Mouse (Mus musculus) heart, embryonic 11.5 days (tissue): ENCODE data around the gene Msgn1. TPM values are rescaled to one million over a fixed set of nuclear protein-coding genes. Genes with fewer than 3 reads are reported as not detected.

Experiments
- ATAC-seq: fragments of 200-750 bp; cut with Nextera tagmentation; replicated peaks from 2 replicates; pipeline ENCODE4 v1.8.0; 2017; ENCODE audit warnings: moderate library complexity; ENCODE audit not compliant: insufficient number of reproducible peaks, low FRiP score, low TSS enrichment
- H3K27ac ChIP-seq: fragments of 300-500 bp; sonication (generic); 2 replicates; pipeline ENCODE4 v1.5.1; 2014; ENCODE audit warnings: mild to moderate bottlenecking, low read depth, low read length
- H3K27me3 ChIP-seq: fragments of 300-500 bp; sonication (generic); 2 replicates; pipeline ENCODE4 v1.6.1; 2014; ENCODE audit warnings: mild to moderate bottlenecking, low read length, mixed read lengths; ENCODE audit not compliant: control insufficient read depth, insufficient read depth
- H3K36me3 ChIP-seq: fragments of 300-500 bp; sonication (generic); 2 replicates; pipeline ENCODE4 v1.6.1; 2014; ENCODE audit warnings: mild to moderate bottlenecking, low read length, moderate library complexity, mixed read lengths; ENCODE audit not compliant: control insufficient read depth, insufficient read depth
- H3K4me1 ChIP-seq: fragments of 300-500 bp; sonication (generic); 2 replicates; pipeline ENCODE4 v1.6.1; 2014; ENCODE audit warnings: low read length; ENCODE audit not compliant: control insufficient read depth, insufficient read depth
- H3K4me2 ChIP-seq: fragments of 300-500 bp; sonication (generic); 2 replicates; pipeline ENCODE4 v1.6.1; 2014; ENCODE audit warnings: mild to moderate bottlenecking, moderate library complexity
- H3K4me3 ChIP-seq: fragments of 300-500 bp; sonication (generic); 2 replicates; pipeline ENCODE4 v1.5.1; 2014; ENCODE audit warnings: low read depth, low read length
- H3K9ac ChIP-seq: fragments of 300-500 bp; sonication (generic); 2 replicates; pipeline ENCODE4 v1.6.1; 2014; ENCODE audit warnings: mild to moderate bottlenecking, low read depth, low read length, moderate library complexity
- H3K9me3 ChIP-seq: fragments of 300-500 bp; sonication (generic); replicated peaks from 2 replicates; pipeline ENCODE4 v1.6.1; 2016; ENCODE audit warnings: low read length; ENCODE audit not compliant: control insufficient read depth
- WGBS: fragments of 180-500 bp; shearing (Covaris S2); extraction: QIAGEN DNeasy Blood & Tissue Kit; methylation state at CpG from one replicate; pipeline ENCODE4 v1.1.7; 2014; ENCODE audit not compliant: insufficient replicate concordance; 5-methylcytosine and 5-hydroxymethylcytosine counted together
- polyA plus RNA-seq: library from polyadenylated mRNA; unstranded; fragments of >200 nt; fragmentation: Nextera tagmentation; extraction: Ambion mirVana; gene quantifications from 2 replicates; pipeline ENCODE4 v1.2.1, GENCODE M21; 2014

Gene Msgn1
- polyA plus RNA-seq, 1 experiment from 2014 or later, result not detected

- no peak for ATAC-seq
- Histone ChIP-seq H3K36me3 (no peaks in the 10 kb centered on the region), H3K9me3 (no peaks in the 10 kb centered on the region), H3K4me2 (no peak overlapping the region), H3K4me3 (no peak overlapping the region), H3K9ac (no peak overlapping the region), H3K27ac (no peak overlapping the region; the same call in 1 of the 2 replicates), H3K4me1 (peaks cover 15% of the 10 kb centered on the region), H3K27me3 (no peaks in the 10 kb centered on the region)
- WGBS, result 55% methylated on average over 3 of the region's 3 CpGs
These were observed 13.8 kb upstream of the Msgn1 start for GRCm38 (mm10) chr12:11222566-11222965.

- Histone ChIP-seq H3K9ac (0 out of 2 replicates have a peak overlapping the region, but pooled peaks have one; percentile 34), H3K4me3 (no peak overlapping the region), H3K9me3 (no peaks in the 10 kb centered on the region), H3K4me1 (peaks cover 12% of the 10 kb centered on the region), H3K4me2 (peak overlapping the region; percentile 2; the same call in 1 of the 2 replicates), H3K36me3 (no peaks in the 10 kb centered on the region), H3K27me3 (no peaks in the 10 kb centered on the region), H3K27ac (peak overlapping the region; percentile 59)
- 45% methylated on average over 20 of the region's 20 CpGs for WGBS
- ATAC-seq, result no peak; the same call in 1 of the 2 replicates
These were observed 13.0 kb upstream of the Msgn1 start for GRCm38 (mm10) chr12:11221524-11222330.

GRCm38 (mm10) chr12:11217726-11218250, 9.0 kb upstream of the Msgn1 start:
- WGBS, result 76% methylated on average over 7 of the region's 7 CpGs
- Histone ChIP-seq H3K9ac (no peak overlapping the region), H3K4me3 (no peak overlapping the region)

GRCm38 (mm10) chr12:11216454-11216853, 7.7 kb upstream of the Msgn1 start:
- WGBS, result 65% methylated on average over 3 of the region's 3 CpGs
- H3K4me1 ChIP-seq, result peaks cover 3% of the 10 kb centered on the region; the same call in 1 of the 2 replicates
- no peak overlapping the region for H3K27ac ChIP-seq
- no peak for ATAC-seq
- no peaks in the 10 kb centered on the region for H3K36me3 ChIP-seq
- H3K4me2 ChIP-seq, result no peak overlapping the region
- no peak overlapping the region for H3K9ac ChIP-seq
- no peaks in the 10 kb centered on the region for H3K27me3 ChIP-seq
- H3K9me3 ChIP-seq, result no peaks in the 10 kb centered on the region
- H3K4me3 ChIP-seq, result no peak overlapping the region

More at GRCm38 (mm10) chr12:11217726-11218250, 9.0 kb upstream of the Msgn1 start:
- Histone ChIP-seq H3K4me2 (no peak overlapping the region), H3K27ac (no peak overlapping the region), H3K9me3 (no peaks in the 10 kb centered on the region), H3K27me3 (no peaks in the 10 kb centered on the region), H3K36me3 (no peaks in the 10 kb centered on the region), H3K4me1 (peaks cover 8% of the 10 kb centered on the region)
- ATAC-seq, result no peak

GRCm38 (mm10) chr12:11215555-11215954, 6.8 kb upstream of the Msgn1 start:
- no peaks in the 10 kb centered on the region for H3K27me3 ChIP-seq
- H3K27ac ChIP-seq, result no peak overlapping the region
- WGBS, result 82% methylated on average over 2 of the region's 2 CpGs
- no peak overlapping the region for H3K4me2 ChIP-seq
- no peak overlapping the region for H3K4me3 ChIP-seq
- no peak overlapping the region for H3K9ac ChIP-seq
- no peaks in the 10 kb centered on the region for H3K36me3 ChIP-seq
- no peak for ATAC-seq
- no peaks in the 10 kb centered on the region for H3K9me3 ChIP-seq
- no peaks in the 10 kb centered on the region for H3K4me1 ChIP-seq

- Histone ChIP-seq H3K27me3 (no peaks in the 10 kb centered on the region), H3K36me3 (no peaks in the 10 kb centered on the region), H3K9ac (no peak overlapping the region), H3K4me3 (no peak overlapping the region), H3K27ac (no peak overlapping the region), H3K9me3 (no peaks in the 10 kb centered on the region), H3K4me1 (no peaks in the 10 kb centered on the region), H3K4me2 (no peak overlapping the region)
- no peak for ATAC-seq
These were observed 6.0 kb upstream of the Msgn1 start for GRCm38 (mm10) chr12:11214776-11215175.

- Histone ChIP-seq H3K27me3 (no peaks in the 10 kb centered on the region; the same call in 1 of the 2 replicates), H3K9ac (no peak overlapping the region), H3K9me3 (no peaks in the 10 kb centered on the region), H3K4me2 (no peak overlapping the region), H3K36me3 (no peaks in the 10 kb centered on the region), H3K4me3 (no peak overlapping the region), H3K4me1 (no peaks in the 10 kb centered on the region), H3K27ac (no peak overlapping the region)
- no peak for ATAC-seq
- WGBS, result 59% methylated on average over 1 of the region's 1 CpGs
These were observed 4.1 kb upstream of the Msgn1 start for GRCm38 (mm10) chr12:11212881-11213280.

- Histone ChIP-seq H3K36me3 (no peaks in the 10 kb centered on the region), H3K27me3 (no peaks in the 10 kb centered on the region; the same call in 1 of the 2 replicates), H3K27ac (no peak overlapping the region), H3K4me3 (no peak overlapping the region), H3K9ac (no peak overlapping the region), H3K4me2 (no peak overlapping the region), H3K9me3 (no peaks in the 10 kb centered on the region), H3K4me1 (no peaks in the 10 kb centered on the region)
- no peak for ATAC-seq
- 67% methylated on average over 3 of the region's 3 CpGs for WGBS
These were observed 1.6 kb upstream of the Msgn1 start for GRCm38 (mm10) chr12:11210361-11210760.
